Mouse (Mus musculus): ENCODE measurements around the gene Gm37240. TPM values are rescaled to one million over a fixed set of nuclear protein-coding genes. Genes with fewer than 3 reads are reported as not detected.

The Gm37240 gene
- total RNA-seq, 2 experiments from 2014 or later, result 0.92 to 1.4 TPM

DNA sequence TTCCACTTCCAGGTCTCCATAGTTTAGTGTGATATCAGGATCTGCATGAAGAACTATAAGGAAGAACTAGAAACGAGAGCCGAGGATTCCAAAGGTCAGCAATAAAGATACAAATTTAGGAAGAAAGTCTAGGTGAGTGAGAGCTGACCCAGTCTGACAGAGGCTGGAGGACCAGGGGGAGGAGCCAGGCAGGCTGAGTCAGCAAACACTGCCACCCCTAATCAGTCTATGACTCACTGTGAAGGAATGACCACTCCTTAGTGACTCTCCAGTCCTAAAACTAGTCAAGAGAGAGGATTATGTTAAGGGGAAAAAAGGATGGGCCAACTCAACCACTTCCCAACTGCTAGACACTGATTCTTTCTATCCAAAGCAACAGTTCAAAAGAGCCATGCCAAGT is 6.6 kb downstream of the Gm37240 start:
- no peak for DNase-seq (ENCODE audit: extremely low spot score in 1 of 2, low spot score in 1 of 2)

DNA sequence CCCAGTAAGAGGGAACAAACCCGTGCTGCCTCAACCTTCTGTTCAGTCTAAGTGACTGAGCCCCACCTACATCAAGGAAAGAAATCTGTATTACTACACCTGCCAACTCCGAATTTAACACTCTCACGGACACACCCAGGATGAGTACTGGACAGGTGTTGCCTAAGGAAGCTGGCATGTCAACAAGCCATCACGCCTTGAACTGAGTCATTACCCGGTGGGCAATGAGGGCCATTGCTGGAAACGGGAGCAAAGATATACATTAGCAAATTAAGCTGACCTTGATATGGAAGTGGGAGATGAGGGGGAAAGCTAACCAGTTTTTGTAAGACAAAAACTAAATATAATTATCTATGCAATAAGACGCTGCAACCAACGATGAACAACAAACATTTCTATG is 7.2 kb downstream of the Gm37240 start:
- no peak for DNase-seq (ENCODE audit: extremely low spot score in 1 of 2, low spot score in 1 of 2)

DNA sequence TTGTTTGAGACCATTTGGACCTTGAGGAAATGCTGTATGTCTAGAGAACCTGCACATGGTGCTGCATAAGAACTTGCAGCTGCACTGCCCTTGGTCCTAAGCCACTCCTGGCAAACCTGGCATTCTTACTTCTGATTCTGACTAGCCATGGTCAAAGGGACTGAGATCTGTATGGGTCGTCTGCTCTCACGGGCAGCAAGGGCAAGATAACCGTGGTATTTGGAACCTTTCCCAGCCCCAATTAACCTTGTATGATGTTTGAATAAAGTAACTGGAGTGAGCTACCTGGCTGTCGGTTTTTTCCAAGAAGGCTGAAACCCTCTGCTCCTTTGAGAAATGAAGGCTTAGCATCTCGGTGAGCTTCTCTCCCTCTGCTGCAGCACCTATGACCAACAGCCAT is 8.4 kb downstream of the Gm37240 start:
- no peak for DNase-seq (ENCODE audit: extremely low spot score in 1 of 2, low spot score in 1 of 2)

DNA sequence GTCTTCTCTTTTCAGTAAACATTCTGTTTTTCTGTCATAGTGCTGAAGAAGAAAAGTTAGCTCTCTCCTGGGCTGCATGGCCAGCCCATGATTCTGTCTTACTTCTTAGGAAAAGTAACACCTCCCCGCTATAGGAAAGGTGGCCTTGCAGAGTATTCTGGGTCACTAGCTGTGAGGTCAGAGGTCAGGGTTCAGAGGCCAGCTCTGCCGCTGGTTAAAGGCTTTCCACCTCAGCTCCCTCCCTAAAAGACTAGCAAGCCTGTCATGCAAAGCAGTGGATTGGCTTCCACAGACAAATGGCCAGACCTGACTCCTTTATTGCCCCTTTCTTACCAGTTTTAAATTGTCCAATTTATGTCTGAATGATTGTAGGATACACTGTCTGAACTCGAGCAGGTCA is 23.3 kb downstream of the Gm37240 start:
- DNase-seq (ENCODE audit: extremely low spot score in 1 of 2, low spot score in 1 of 2), result no peak

DNA sequence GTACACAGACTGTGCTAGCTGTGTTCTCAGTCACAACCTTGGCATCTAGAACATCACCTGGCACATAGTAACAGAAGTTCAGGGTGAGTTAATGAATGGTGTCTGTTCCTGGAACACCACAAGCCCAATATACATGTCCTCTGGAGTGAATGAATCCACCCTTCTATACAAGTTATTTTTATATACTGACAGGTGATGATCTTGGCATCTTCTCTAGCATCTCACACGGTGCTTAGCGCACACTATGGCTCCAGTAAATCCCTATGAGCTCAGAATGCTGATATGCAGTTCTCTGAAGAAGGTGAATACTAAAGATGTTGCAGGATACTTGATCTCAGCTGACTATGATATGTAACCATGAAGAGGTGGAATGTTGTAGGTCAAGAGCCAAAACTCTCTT is 24.4 kb downstream of the Gm37240 start:
- DNase-seq (ENCODE audit: extremely low spot score in 1 of 2, low spot score in 1 of 2), result no peak

DNA sequence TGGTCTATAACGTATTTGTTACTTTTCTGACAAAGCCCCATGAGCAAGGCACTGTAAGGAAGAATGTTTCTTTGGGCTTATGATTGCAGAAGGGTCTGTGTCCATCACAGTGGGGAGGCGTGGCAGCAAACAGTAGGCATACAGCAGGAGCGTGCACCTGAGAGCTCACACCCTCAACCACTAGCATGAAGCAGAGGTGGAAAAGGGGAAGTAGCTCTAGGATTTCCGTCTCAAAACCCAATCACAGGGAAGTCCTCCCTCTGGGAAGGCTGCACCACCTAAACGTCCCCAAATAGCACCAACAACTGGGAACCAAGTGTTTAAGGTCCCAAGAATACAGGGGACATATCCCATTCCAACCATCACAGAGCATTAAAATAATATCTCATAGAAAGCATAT is 26.3 kb downstream of the Gm37240 start:
- no peak for DNase-seq (ENCODE audit: extremely low spot score in 1 of 2, low spot score in 1 of 2)

DNA sequence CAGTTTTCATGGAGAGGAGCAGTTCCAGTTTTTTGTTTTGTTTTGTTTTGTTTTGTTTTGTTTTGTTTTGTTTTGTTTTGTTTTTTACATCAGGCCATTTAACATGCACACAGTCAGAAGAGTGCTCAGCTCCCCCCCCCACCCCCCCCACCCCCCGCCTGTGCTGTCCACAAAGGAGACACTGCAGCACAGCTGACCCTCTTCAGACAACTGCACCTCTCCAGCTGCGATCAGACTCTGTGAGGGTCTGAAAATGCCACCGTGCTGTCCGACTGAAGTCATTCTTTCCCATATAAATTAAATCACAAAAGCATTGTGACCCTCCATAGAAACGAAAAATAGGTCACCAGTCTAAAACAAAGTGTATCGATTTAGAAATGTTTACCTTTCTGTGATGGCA is 28.0 kb downstream of the Gm37240 start:
- DNase-seq (ENCODE audit: extremely low spot score in 1 of 2, low spot score in 1 of 2), result no peak

DNA sequence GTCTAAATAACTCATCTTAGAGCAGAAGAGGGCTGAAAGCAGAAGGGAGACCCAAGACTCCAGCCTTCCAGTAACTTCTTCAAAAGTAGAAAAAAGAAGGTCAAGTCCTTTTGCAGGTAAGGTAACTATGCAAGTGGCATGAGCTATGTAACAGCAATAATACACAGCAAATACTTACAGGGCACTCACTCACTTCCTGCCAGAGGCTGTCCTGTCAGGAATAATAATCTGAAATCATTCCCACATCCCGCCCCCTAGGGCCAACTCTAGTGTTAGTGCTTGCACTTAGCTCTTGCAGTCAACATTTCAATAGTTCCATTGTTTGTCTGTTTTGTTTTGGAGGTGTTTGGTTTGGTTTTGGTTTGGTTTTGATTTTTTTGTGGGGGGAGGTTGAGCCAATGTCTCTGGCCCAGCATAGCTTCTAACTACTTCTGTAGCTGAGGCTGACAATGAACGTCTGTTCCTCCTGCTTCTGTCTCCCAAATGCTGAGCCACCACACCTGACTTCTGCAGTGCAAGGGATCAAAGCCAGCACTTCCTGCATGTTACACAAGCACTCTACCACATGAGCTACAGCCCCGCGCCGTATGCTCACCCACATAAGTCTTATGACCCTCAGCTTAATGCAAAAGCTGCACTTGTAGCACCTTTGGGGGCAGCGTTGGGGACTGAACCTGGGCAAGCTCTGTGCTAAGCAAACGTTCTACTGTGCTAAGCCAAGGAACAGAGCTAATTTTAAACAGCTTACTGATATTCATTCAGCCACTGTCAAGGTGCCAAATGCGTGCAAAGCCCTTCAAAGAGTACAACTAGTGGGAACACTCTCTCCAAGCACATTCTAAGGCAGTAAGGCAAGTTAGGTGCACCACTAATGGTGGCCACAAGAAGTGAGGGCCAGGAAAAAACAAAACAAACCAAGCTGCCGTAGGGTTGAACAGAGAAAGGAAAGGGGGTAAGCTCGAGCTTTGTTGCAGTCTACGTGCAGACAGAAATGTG is 28.9 kb downstream of the Gm37240 start:
- DNase-seq (ENCODE audit: extremely low spot score in 1 of 2, low spot score in 1 of 2), result no peak

DNA sequence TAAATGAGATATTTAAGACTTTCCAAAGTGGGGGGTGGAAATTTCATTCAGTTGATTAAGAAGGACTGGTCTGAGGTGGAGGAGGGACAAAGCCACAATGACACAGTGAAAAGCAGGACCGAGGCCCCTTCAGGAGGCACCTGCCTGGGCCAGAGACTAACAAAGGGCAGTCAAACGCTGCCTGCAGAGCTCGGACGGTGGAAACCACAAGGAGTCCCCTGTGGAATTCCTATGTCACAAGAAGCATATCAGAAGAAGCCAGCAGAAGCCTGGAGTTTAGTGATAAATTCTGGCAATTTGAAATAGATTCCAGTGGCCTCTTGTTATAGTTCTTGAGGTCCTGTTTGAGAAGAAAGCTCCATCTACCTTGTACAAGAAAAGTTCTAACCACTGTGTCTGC is 30.2 kb downstream of the Gm37240 start:
- DNase-seq (ENCODE audit: extremely low spot score in 1 of 2, low spot score in 1 of 2), result no peak

DNA sequence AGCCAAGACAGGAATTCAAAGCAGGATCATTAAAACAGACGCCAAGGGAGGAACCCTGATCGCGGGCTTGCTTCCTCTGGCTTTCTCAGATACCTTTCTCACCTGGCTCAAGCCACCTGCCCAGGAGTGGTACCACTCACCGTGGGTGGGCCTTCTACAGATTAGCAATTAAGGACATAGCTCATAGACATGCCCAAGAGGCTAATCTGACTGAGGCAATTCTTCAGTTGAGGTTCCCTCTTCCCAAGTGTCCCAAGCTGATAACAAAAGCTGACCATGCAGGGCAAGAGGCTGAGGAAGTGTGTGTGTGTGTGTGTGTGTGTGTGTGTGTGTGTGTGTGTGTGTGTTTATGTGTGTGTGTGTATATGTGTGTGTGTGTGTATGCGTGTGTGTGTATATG is 31.4 kb downstream of the Gm37240 start:
- DNase-seq (ENCODE audit: extremely low spot score in 1 of 2, low spot score in 1 of 2), result no peak

DNA sequence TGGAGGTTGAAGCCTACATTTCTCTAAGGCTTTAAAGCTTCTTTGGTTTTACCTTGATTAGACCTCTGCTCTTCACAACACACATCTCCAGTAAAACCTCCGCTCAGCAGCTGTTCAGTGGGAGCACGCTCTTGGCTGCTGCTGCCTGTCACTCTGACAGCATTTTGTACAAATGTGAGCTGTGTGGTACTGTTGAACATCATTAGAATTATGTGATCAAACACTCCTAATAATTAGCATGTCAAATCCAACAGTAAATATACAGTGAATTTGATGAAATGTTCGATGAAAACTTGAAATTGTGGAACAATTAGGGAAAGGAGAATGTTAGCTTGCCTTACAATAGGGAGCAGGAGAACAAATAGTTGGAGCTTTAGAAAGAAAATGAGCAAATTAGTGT is 32.3 kb downstream of the Gm37240 start:
- no peak for DNase-seq (ENCODE audit: extremely low spot score in 1 of 2, low spot score in 1 of 2)

DNA sequence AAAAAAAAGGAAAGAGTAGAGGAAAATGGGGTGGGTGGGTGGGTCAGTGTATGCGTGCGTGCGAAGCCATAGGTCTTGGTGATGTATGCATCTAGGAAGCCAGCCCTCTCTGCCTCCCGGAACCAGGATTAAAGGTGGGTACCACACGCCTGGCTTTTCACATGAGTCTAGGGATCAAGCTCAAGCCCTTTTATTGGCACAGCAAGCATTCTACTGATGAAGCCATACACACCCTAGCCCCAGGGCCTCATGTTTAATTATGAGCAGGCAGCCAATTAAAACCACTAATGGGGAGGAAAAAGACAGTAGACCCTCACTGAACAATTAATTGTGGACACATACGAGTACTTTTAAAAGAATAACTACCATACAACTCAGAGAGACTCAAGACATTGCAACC is 33.2 kb downstream of the Gm37240 start:
- DNase-seq (ENCODE audit: extremely low spot score in 1 of 2, low spot score in 1 of 2), result no peak

DNA sequence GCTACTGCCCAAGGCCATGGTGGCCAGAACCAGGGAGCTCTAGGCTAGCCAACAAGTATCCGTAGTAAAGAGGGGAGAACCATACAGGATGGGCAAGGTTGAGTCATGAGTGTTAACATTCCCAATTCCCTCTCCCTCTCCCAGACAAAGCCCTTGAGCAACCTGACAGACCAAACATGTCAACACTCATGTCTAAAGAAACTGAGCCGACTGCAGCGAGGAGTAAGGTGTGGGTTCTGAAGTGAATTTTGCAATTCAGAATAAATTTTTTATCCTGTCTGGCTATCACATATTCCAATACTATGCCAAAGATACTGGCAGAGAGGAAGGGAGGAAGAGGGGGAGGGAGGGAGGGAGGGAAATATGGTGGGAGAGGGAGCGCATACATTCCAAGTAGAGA is 33.6 kb downstream of the Gm37240 start:
- no peak for DNase-seq (ENCODE audit: extremely low spot score in 1 of 2, low spot score in 1 of 2)

DNA sequence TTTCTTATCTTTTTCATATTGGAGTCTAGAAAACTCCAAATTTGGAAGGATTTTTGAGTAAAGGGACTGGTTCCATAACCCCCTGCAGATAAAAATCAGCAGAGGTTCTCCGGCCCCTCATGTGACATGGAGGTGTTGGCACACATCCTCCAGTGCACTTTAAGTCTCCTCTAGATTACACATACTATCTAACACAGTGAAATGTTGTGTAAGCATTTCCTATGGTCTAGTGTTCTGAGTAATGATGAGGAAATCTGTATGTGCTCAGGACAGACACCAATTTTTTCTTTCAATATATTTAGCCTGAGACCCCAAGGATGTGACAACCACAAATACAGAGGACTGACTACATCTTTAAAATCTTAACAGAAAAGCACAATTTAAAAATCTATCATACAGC is 37.2 kb downstream of the Gm37240 start:
- no peak for DNase-seq (ENCODE audit: extremely low spot score in 1 of 2, low spot score in 1 of 2)

DNA sequence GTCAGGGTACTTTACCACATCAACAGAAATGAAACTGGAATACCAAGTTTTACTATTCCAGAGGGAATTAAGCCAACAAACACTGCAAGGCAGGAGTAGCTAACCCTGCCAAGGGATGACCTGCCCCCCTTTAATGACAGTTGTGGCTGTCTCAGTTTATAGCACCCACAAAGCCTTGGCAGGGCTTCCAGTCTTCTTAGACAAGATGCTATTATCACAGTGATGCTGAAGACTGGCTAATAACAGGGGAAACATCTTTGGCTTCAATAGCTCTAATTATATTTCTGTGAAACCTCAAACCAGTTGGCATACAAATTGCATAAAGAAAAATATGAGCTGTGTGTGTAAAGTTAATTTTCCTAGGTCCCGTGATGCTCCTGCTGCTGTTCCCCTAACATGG is 41.0 kb downstream of the Gm37240 start:
- no peak for DNase-seq (ENCODE audit: extremely low spot score in 1 of 2, low spot score in 1 of 2)

DNA sequence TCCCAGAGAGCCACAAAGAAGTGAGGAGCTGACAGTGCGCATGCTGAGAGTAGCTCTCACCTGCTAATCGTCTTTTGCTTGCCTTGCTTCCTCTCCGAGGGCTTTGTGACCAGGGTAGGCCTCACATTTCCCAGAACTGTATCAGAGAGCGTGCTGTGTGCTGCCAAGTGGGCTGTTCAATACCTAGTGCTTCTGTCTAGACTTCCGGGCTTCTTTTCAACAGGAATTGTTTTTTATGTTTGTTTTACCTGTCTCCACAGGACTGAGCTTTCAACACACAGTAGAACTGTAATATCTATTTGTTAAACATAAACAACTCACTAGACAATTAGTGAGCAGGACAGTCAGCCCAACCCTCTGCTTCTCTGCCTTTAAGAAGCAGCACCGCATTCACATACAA is 42.0 kb downstream of the Gm37240 start:
- DNase-seq (ENCODE audit: extremely low spot score in 1 of 2, low spot score in 1 of 2), result no peak

DNA sequence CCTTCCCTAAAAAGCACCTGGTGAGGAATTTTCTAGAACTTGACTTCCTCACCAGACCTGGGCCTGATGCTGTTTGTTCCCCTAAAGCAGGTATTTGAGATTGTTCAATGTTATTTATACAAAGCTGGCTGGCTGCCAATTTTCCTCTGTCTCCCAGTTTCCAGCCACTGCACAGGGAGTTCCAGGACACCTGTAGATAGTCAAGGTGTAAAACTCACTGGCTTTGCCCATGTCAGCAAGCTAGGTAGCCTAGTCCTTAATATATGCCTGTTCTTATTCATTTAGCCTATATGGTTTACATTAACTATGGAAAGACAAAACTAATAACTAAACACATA is 44.5 kb downstream of the Gm37240 start:
- DNase-seq (ENCODE audit: extremely low spot score in 1 of 2, low spot score in 1 of 2), result no peak

DNA sequence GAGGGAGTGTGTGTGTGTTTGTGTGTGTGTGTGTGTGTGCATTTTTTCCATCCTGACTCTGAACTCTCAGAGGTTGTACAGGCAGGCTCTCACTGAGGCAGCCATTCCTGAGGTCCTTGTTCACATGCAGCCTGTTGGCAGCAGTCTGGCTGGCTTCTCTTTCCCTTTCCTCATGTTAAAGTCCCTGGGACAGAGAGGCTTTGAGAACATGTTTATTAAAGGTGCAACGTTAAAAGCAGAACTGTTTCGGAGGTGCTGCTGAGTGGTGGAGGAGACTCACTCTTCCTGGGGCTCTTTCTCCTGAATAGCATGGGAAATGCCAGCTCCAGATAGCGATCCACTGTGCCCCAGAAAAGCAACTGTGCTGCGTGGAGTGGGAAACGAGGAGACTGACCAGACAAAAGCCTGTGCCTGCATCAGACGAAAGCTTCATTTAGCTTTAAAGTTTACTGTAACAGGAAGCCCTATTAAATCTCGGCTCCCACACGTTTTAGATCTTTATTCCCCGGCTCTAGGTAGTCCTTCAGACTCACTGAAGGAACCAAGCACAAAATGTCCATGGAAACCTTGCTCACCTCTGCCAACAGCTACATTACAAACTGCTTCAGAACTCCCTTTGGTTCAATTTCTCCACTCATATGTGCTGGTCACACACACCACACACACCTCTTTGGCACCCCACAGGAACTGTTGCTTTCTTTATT is 45.0 kb downstream of the Gm37240 start:
- no peak for DNase-seq (ENCODE audit: extremely low spot score in 1 of 2, low spot score in 1 of 2)

DNA sequence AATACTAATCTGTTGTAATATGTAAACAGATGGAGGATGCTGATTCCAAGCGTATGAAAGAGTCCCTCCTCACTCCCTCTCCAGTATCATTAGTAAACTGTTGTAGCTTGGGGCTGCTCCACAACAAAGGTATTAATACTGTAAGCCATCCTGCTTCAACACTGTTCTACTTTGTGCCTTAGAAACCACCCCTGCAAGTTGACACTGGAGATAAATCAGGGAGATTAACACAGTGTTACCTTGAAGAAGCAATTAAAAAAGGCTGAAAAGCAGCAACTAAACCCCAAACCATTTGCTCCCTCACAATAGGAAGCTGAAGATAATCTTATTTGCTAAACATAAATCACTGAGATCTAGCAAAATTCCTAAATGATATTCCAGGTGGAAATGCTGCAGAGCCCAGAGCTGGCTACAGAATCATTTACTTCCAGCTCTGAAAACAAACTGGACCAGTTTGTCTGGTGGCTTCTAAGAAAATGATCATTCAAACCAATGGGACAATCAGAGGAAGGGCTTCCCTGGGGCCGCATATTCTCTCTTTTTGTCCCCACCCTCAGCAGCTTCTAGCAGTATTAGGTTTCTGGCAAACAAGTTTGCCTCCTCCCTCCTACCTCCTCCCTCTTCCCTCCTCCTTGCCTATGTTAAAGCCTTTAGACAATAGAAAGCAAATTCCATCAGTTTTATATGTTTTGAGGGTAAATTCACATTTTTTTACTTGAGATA is 45.7 kb downstream of the Gm37240 start:
- DNase-seq (ENCODE audit: extremely low spot score in 1 of 2, low spot score in 1 of 2), result no peak

DNA sequence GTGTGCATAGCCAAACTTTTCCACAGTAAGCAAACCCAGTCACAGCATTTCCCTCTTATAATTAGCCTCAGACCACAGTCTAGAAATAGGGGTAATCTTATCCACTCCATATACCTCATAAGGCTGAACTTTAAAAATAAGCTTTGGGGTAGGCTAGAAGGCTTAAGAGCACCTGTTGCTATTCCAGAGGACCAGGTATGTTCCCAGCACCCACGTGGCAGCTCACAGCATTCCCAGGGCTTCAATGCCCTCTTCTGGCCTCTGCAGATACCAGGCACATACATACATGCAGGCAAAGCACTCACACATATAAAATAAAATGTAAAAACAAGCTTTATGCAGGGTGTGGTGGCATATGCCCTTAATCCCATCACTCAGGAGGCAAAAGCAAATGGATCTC is 53.7 kb downstream of the Gm37240 start:
- no peak for DNase-seq (ENCODE audit: extremely low spot score in 1 of 2, low spot score in 1 of 2)

DNA sequence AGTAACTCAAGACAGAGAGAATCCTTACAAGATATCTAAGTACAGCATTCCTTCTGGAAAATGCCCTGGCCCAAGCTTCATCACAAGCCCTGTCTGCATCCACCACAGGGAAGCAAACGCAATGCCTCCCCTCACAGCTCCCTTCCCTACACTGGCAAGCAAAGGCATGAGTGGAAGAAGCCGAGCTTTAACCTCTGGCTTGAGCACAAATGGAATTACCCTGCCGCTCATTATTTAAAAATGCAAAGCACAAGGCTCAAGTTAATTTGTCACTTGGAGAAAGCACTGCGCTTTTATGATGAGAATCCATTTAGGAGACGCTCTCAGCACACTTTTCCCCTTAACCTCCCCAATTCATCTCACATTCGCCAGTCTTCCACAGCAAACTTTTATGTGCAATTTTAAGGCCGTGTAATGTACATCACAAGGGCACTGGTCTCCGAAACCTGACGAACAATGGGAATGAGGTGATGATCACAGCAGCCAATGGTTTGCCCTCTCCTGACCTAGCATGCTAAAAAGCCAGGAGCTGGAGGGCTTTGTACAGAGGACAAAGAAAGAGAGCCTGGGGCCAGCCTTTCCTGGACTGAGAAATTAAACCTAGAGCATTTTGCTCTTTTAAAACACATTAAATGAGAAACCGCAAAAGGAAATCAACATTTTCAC is 54.7 kb downstream of the Gm37240 start:
- no peak for DNase-seq (ENCODE audit: extremely low spot score in 1 of 2, low spot score in 1 of 2)
